Mouse (Mus musculus): ENCODE data around the gene Fgfr2.

DNA sequence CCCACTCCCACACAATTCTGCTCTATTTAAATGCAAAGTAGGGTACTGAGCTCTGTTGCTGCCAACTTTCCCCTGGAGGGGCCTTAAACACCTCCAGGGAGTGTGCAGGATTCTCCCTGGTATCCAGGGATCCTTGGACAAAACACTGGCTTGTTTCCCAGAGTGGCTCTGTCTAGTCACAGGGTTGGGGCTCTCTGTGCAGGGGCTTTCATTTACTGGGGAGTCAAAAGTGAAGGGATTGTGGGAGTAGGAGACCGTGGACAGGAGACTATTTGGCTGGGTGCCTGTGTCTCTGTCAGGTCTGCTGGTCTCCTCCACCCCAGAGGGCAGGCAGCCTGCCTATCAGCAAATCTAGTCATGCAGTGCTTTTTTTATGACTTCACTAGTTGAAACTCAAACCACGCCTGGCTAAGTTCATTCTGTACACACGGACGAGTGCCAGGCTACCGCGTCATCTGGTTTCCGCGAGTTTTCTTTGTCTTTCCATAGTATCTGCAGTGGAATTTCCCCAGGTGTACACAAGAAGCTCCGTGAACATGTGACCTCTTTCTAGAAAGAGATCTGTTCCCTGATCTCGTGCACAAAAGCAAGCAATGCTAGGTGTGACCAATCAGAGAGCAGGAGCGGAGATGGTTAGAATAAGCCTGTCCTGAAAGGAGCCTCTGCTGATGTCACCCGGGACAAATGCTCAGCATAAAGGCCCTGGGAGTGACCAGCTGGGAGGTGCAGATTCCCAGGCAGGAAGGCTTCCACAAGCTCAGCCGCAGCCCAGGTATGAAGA lies 2548.7 kb downstream of the Fgfr2 start:
- TF ChIP-seq MAX (IDR thresholded peaks at IDR 0.05; ENCODE audit: low read depth) (no peak), MYOD1 (IDR thresholded peaks at IDR 0.05; ENCODE audit: control insufficient read depth in 1 of 3, insufficient read length in 2 of 3, low read depth in 2 of 3) (no peak)
